Mouse (Mus musculus) liver, adult 2 months (tissue): ENCODE measurements around the gene Emid1. TPM values are rescaled to one million over a fixed set of nuclear protein-coding genes. Genes with fewer than 3 reads are reported as not detected.
A peak's percentile ranks its signal among the peaks of the same experiment; 100 is the strongest.
"Not testable (repeated sequence)": the region's sequence is repeated elsewhere in the genome, so short reads cannot be mapped to it uniquely, and the experiment has no call there.

Experiments used
- DNase-seq: peaks from one replicate; pipeline ENCODE4 v3.0.0-alpha.2; 2011; ENCODE audit warnings: low read depth, low spot score; ENCODE audit errors: extremely low read depth
- H3K27ac ChIP-seq: fragments of 200-500 bp; replicated peaks from 2 replicates; pipeline ENCODE4 v1.5.1; 2012; ENCODE audit warnings: low read depth, mild to moderate bottlenecking, control low read depth, inconsistent platforms, low read length; ENCODE audit not compliant: insufficient read depth
- H3K27me3 ChIP-seq: fragments of 200-500 bp; 2 replicates; pipeline ENCODE4 v1.6.1; 2012; ENCODE audit warnings: mild to moderate bottlenecking, moderate library complexity, low read length, inconsistent platforms; ENCODE audit not compliant: control insufficient read depth, insufficient read depth
- H3K36me3 ChIP-seq: fragments of 200-500 bp; 2 replicates; pipeline ENCODE4 v1.6.1; 2012; ENCODE audit warnings: low read length, inconsistent platforms; ENCODE audit not compliant: control insufficient read depth, insufficient read depth
- H3K4me1 ChIP-seq: fragments of 200-500 bp; 2 replicates; pipeline ENCODE4 v1.6.1; 2011; ENCODE audit warnings: low read length; ENCODE audit not compliant: control insufficient read depth, insufficient read depth
- H3K4me3 ChIP-seq: fragments of 200-500 bp; 2 replicates; pipeline ENCODE4 v1.5.1; 2011; ENCODE audit warnings: low read depth, mild to moderate bottlenecking, control low read depth, low read length, moderate library complexity; ENCODE audit not compliant: insufficient read depth
- H3K79me2 ChIP-seq: fragments of 200-500 bp; 2 replicates; pipeline ENCODE4 v1.6.1; 2012; ENCODE audit warnings: inconsistent platforms, mild to moderate bottlenecking, low read length, moderate library complexity; ENCODE audit not compliant: control insufficient read depth, insufficient read depth
- H3K9ac ChIP-seq: fragments of 200-500 bp; 2 replicates; pipeline ENCODE4 v1.6.1; 2012; ENCODE audit warnings: low read depth, mild to moderate bottlenecking, control low read depth, inconsistent platforms, low read length
- CTCF ChIP-seq: fragments of 200-500 bp; IDR thresholded peaks from 2 replicates; pipeline ENCODE4 v1.5.1; 2011; ENCODE audit warnings: low read depth, low read length, control low read depth
- POLR2A ChIP-seq: fragments of 200-500 bp; IDR thresholded peaks from 2 replicates; pipeline ENCODE4 v1.6.1; 2011; ENCODE audit warnings: low read length, control low read depth; ENCODE audit not compliant: insufficient read depth; ENCODE audit errors: extremely low read depth
- WGBS: fragments of 180-500 bp; shearing (Covaris S2); methylation state at CpG from one replicate; pipeline ENCODE4 v1.1.7; 2018; 5-methylcytosine and 5-hydroxymethylcytosine counted together
- polyA plus RNA-seq: library from polyadenylated mRNA; depleted of rRNA; stranded (reverse); fragments of >200 nt; gene quantifications from 2 replicates; pipeline ENCODE4 v1.2.3, GENCODE M21; 2012
- total RNA-seq: library from RNA; depleted of rRNA; stranded (reverse); fragments of >200 nt; gene quantifications from 2 replicates; pipeline ENCODE4 v1.2.3, GENCODE M21; 2014

Gene Emid1
- total and polyA plus RNA-seq, 2 experiments: 0.28 to 0.65 TPM

GRCm38 (mm10) chr11:5096480-5097020, 55.5 kb downstream of the Emid1 start:
- DNase-seq: peak; percentile 65
- peaks cover 27% of the 10 kb centered on the region; the same call in 1 of the 2 replicates for H3K79me2 ChIP-seq
- no peak overlapping the region for H3K27ac ChIP-seq
- TF ChIP-seq CTCF: no peak
- TF ChIP-seq POLR2A: no peak
- no peaks in the 10 kb centered on the region for H3K27me3 ChIP-seq
- peaks cover 15% of the 10 kb centered on the region for H3K36me3 ChIP-seq
- H3K9ac ChIP-seq: no peak overlapping the region
- peaks cover 19% of the 10 kb centered on the region for H3K4me1 ChIP-seq
- H3K4me3 ChIP-seq: peak overlapping the region; percentile 27; the same call in 1 of the 2 replicates
- WGBS: 7% methylated on average over 8 of the region's 8 CpGs

GRCm38 (mm10) chr11:5095877-5096276, 56.2 kb downstream of the Emid1 start:
- Histone ChIP-seq H3K27ac (0 out of 2 replicates have a peak overlapping the region, but pooled peaks have one; percentile 10), H3K9ac (no peak overlapping the region; the same call in 1 of the 2 replicates), H3K4me3 (no peak overlapping the region), H3K27me3 (no peaks in the 10 kb centered on the region), H3K4me1 (peaks cover 19% of the 10 kb centered on the region), H3K79me2 (peaks cover 27% of the 10 kb centered on the region; the same call in 1 of the 2 replicates), H3K36me3 (peaks cover 20% of the 10 kb centered on the region)
- 26% methylated on average over 5 of the region's 5 CpGs for WGBS
- TF ChIP-seq CTCF: no peak
- no peak for TF ChIP-seq POLR2A
- no peak for DNase-seq

- Histone ChIP-seq H3K4me1 (peaks cover 11% of the 10 kb centered on the region), H3K79me2 (peaks cover 13% of the 10 kb centered on the region; the same call in 1 of the 2 replicates), H3K27me3 (no peaks in the 10 kb centered on the region), H3K36me3 (peaks cover 56% of the 10 kb centered on the region), H3K9ac (no peak overlapping the region), H3K4me3 (no peak overlapping the region), H3K27ac (no peak overlapping the region)
- TF ChIP-seq POLR2A: no peak
- TF ChIP-seq CTCF: peak; percentile 15; the same call in 1 of the 2 replicates
- WGBS: 76% methylated on average over 2 of the region's 2 CpGs
- DNase-seq: no peak
Measured at GRCm38 (mm10) chr11:5091706-5092105, 60.4 kb downstream of the Emid1 start.

GRCm38 (mm10) chr11:5089147-5089546, 62.9 kb downstream of the Emid1 start:
- H3K4me3 ChIP-seq: no peak overlapping the region
- peaks cover 5% of the 10 kb centered on the region for H3K4me1 ChIP-seq
- no peak overlapping the region for H3K27ac ChIP-seq
- H3K27me3 ChIP-seq: no peaks in the 10 kb centered on the region
- WGBS: 96% methylated on average over 1 of the region's 1 CpGs
- no peak for TF ChIP-seq POLR2A
- TF ChIP-seq CTCF: no peak
- H3K9ac ChIP-seq: no peak overlapping the region
- peaks cover 79% of the 10 kb centered on the region for H3K36me3 ChIP-seq
- no peak for DNase-seq
- H3K79me2 ChIP-seq: peaks cover 11% of the 10 kb centered on the region; the same call in 1 of the 2 replicates

GRCm38 (mm10) chr11:5076843-5077242, 75.2 kb downstream of the Emid1 start:
- not testable (repeated sequence) for DNase-seq, H3K79me2 ChIP-seq, H3K27me3 ChIP-seq, H3K9ac ChIP-seq, H3K4me1 ChIP-seq, H3K4me3 ChIP-seq, H3K27ac ChIP-seq
- 63% methylated on average over 4 of the region's 5 CpGs for WGBS
- H3K36me3 ChIP-seq: peaks cover 75% of the 10 kb centered on the region

GRCm38 (mm10) chr11:5075760-5076159, 76.3 kb downstream of the Emid1 start:
- peaks cover 79% of the 10 kb centered on the region for H3K36me3 ChIP-seq

More at GRCm38 (mm10) chr11:5075760-5076159, 76.3 kb downstream of the Emid1 start:
- Histone ChIP-seq H3K27ac (no peak overlapping the region), H3K27me3 (no peaks in the 10 kb centered on the region), H3K79me2 (no peaks in the 10 kb centered on the region; the same call in 1 of the 2 replicates), H3K4me3 (no peak overlapping the region), H3K4me1 (no peaks in the 10 kb centered on the region), H3K9ac (no peak overlapping the region)
- TF ChIP-seq CTCF: no peak
- TF ChIP-seq POLR2A: no peak
- DNase-seq: no peak
